Mouse (Mus musculus) megakaryocyte, adult 5-6 weeks (primary cell): Measurements from ENCODE around the gene Vmn2r35. TPM values are rescaled to one million over a fixed set of nuclear protein-coding genes. Genes with fewer than 3 reads are reported as not detected.
"Not testable (repeated sequence)": the region's sequence is repeated elsewhere in the genome, so short reads cannot be mapped to it uniquely, and the experiment has no call there.

Experiments used
- ATAC-seq: 2 replicates; pipeline ENCODE4 v1.8.0; 2016; ENCODE audit warnings: mild to moderate bottlenecking, inconsistent platforms; ENCODE audit not compliant: poor library complexity, severe bottlenecking
- total RNA-seq, 2 experiments: library from RNA; stranded (forward) in 1 of 2; stranded (reverse) in 1 of 2; fragments of 153-499, 151-499 nt in 1 of 2; fragments of 221-1000, 200-1000 nt in 1 of 2; gene quantifications; 2 replicates each; pipeline versions ENCODE4 v1.2.3 to v1.2.4; 2015 to 2017

Vmn2r35 gene
- total RNA-seq (2015) (not detected in 2 replicates), total RNA-seq (2017) (not detected in 2 replicates)

DNA sequence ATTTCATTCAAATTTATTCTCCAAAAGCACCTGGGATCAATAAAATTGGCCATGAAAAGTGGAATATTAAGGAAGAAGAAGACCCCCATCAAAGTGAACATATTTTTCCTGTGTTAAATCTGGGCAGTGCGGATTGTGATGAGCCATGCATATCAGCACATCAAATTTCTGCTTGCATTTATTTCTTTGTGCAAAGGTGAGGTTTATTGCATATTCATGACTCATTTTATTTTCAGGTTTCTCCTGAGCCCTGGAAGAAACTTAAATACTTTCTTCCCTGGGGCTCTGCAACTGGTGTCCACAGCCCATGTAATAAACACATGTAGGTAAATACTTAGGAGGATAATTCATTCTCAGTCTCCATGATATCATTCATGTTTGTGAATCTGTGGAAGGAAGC is at the start of gene Vmn2r35:
Gene Vmn2r35 (minus strand): TSS at position 101 of the 400 bp plus-strand sequence.
- not testable (repeated sequence) for ATAC-seq

DNA sequence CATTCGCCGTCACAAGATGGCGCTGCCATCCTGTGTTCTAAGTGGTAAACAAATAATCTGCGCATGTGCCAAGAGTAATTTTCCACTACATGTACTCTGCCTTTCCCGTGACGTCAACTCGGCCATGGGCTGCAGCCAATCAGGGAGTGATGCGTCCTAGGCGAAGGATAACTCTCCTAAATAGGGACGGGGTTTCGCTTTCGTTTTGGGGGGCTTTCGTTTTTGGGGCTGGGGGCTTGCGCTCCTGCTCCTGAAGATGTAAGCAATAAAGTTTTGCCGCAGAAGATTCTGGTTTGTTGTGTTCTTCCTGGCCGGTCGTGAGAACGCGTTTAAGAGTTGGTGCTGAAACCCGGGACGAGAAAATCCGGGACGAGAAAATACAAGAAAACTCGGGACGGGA is 25.5 kb downstream of the Vmn2r35 start:
- not testable (repeated sequence) for ATAC-seq

Other genes starting within 250 kb of the Vmn2r35 start
- not detected in 2 replicates for gene Vmn2r34, start 130.4 kb downstream of the Vmn2r35 start, total RNA-seq (2015)
- not detected in 2 replicates for gene Vmn2r34, start 130.4 kb downstream of the Vmn2r35 start, total RNA-seq (2017)
- not detected in 2 replicates for gene Vmn2r36, start 82.6 kb upstream of the Vmn2r35 start, total RNA-seq (2015)
- gene Vmn2r36, start 82.6 kb upstream of the Vmn2r35 start, total RNA-seq (2017), result not detected in 2 replicates